Mouse (Mus musculus): Measurements from ENCODE around the gene Smim5.
A peak's percentile ranks its signal among the peaks of the same experiment; 100 is the strongest.

Gene Smim5

GRCm38 (mm10) chr11:115921986-115922385 lies 22.2 kb downstream of the Smim5 start:
- DNase-seq (ENCODE audit: low spot score): no peak

- DNase-seq (ENCODE audit: low spot score): no peak
These were observed 29.3 kb downstream of the Smim5 start for GRCm38 (mm10) chr11:115929031-115929430.

GRCm38 (mm10) chr11:115929818-115930217 lies 30.1 kb downstream of the Smim5 start:
- no peak for DNase-seq (ENCODE audit: low spot score)

DNA sequence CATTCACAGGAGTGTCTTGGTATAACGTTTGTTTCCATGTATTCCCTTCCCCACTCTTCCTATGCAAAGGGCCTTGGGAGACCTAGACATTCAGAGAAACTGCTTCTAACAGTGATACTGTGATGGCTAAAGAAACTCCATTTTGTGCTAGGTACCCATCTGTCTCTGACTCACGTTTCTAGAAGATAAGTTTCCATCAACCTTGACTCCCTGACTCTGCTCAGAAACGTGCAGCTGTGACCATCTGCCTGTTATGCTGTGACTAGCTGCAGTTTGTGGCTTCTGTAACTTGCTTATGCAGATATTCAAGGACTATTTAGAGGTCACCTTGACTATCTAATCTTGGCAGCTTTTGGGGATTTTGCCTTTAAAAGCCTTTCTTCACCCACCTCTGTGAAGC lies 31.5 kb downstream of the Smim5 start:
- DNase-seq (ENCODE audit: low spot score): no peak

- DNase-seq (ENCODE audit: low spot score): peak; percentile 94
These were observed 33.5 kb downstream of the Smim5 start, which contains the start of the genes Sap30bp and Recql5 for GRCm38 (mm10) chr11:115933108-115933746. Gene Sap30bp (plus strand): TSS chr11:115933282. Gene Recql5 (minus strand): TSS chr11:115933477.

DNA sequence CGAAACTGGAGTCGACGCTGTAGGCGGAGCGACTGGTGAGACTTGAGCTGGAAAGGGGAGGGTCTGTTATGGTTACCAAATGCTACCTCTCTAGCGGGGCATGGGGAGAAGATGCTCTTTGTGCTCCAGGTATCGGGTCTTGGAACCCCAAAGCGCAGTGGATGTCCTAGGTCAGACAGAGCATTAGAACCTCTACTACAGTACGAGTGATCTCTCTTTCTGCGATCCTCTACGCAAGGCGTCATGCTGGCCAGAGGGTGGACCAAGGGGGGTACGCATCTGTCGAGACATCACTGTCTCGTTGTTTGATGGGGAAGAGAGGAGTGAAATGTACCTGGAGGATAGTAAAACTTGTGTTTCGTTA lies 34.0 kb downstream of the Smim5 start:
- no peak for DNase-seq (ENCODE audit: low spot score)

GRCm38 (mm10) chr11:115939690-115940329 lies 40.0 kb downstream of the Smim5 start:
- no peak for DNase-seq (ENCODE audit: low spot score)

DNA sequence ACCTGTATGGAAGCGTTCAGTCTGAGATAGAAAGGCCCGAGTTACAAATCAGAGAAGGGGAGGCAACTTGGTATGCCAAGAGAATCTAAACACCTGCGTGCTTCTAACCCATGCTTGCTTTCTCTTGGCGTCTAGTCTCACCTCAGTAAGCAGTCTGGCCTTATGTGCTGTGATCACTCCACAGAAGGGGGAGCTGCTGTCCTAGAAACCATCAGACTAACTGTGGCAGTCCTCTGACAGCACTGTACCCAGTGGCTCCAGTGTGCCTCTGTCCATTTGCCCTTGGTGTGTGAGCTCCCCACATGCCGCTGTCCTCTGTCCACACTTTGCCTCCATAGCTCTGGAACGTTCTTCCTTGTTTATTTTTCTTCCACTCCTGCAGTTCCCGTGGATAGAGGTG lies 42.2 kb downstream of the Smim5 start:
- no peak for DNase-seq (ENCODE audit: low spot score)

GRCm38 (mm10) chr11:115945247-115945646 lies 45.5 kb downstream of the Smim5 start:
- DNase-seq (ENCODE audit: low spot score): no peak

GRCm38 (mm10) chr11:115946221-115946828 lies 46.6 kb downstream of the Smim5 start:
- no peak for DNase-seq (ENCODE audit: low spot score)

GRCm38 (mm10) chr11:115948316-115948715 lies 48.5 kb downstream of the Smim5 start:
- no peak for DNase-seq (ENCODE audit: low spot score)

- DNase-seq (ENCODE audit: low spot score): no peak
These were observed 51.0 kb downstream of the Smim5 start for GRCm38 (mm10) chr11:115950719-115951118.

DNA sequence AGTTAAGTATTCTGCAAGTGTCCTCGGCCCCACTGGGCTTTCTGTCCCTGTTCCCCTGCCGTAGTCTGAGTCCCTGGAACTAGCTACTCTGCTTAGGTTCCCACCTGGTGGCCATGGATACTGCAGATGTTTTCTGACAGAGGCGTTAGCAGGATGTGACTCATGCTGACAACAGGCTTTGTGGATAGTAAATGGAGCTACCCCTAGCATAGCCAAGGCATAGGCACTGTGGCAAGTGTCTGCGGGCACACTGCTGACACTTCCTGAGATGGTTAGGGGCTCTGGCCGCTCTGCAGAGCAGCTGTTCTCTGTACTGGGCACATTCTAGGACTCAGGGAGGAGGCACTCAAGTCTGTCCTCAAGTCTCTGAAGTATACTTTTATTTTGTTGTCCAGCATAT lies 54.9 kb downstream of the Smim5 start:
- no peak for DNase-seq (ENCODE audit: low spot score)

DNA sequence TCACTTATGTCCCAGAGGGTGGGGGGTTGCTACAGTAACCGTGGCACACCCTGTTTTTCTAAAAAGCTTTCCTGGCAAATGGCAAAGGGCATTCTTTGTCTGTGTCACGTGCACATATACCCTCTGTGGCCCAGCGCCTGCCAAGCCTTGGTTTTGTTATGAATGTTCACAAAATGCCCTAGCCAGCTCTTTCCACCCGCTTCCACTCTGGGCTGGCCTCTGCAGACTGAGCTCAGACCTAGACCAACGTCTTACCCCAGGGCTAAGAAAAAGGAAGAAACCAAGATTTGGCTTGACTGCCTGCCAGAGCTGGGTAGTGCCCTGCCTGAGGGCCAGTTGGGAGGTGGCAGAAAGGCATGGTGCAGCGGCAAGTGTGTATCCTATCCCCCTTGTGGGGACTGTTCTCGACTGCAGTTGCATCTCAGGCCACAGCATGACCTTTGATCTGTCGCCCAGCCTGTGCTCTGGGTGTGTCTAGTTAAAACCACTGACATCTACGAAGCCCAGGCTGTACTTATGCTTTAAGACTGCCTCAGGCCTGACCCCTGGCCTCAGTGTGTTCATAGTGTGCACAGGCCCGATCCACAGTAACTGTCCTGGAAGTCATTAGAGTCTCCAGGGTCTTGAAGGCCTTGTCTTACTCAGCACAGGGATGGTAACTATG lies 55.6 kb downstream of the Smim5 start:
- no peak for DNase-seq (ENCODE audit: low spot score)

All from ovary, adult 18-20 months (tissue).